Mouse (Mus musculus) T-helper 2 cell (primary cell): ENCODE measurements around the gene Ndufa10.
"Not testable (repeated sequence)": the region's sequence is repeated elsewhere in the genome, so short reads cannot be mapped to it uniquely, and the experiment has no call there.

Experiments
- in situ Hi-C: fragments of 300-600 bp; cut with MboI, MseI; formaldehyde crosslinking; loops from one replicate; pipeline ENCODE4 v1.15.1; 2025; ENCODE audit warnings: high pct_unique_total_duplicates

Gene Ndufa10

GRCm38 (mm10) chr1:92473165-92474041, at the start of gene Ndufa10:
TSS of gene Ndufa10 (minus strand) at chr1:92473860.
- in situ Hi-C loops, result loop anchor here (5.0 to 25.0 kb wide), 2 partner anchors 511 to 941 kb away; no protein-coding TSS in a partner anchor

GRCm38 (mm10) chr1:92521376-92521775, 47.7 kb upstream of the Ndufa10 start:
- in situ Hi-C loops, result no loop called here

- in situ Hi-C loops, result no loop called here
Observed at GRCm38 (mm10) chr1:92519046-92519445, 45.4 kb upstream of the Ndufa10 start.

- in situ Hi-C loops, result no loop called here
Observed at GRCm38 (mm10) chr1:92518561-92518960, 44.9 kb upstream of the Ndufa10 start, which contains the start of gene Olfr1414. TSS of gene Olfr1414 (minus strand) at chr1:92518661.

- in situ Hi-C loops, result no loop called here
Observed at GRCm38 (mm10) chr1:92515390-92515789, 41.7 kb upstream of the Ndufa10 start.

- in situ Hi-C loops, result not testable (repeated sequence)
Observed at GRCm38 (mm10) chr1:92511646-92512045, 38.0 kb upstream of the Ndufa10 start.

GRCm38 (mm10) chr1:92496001-92496400, 22.3 kb upstream of the Ndufa10 start, which contains the start of gene Olfr1415:
TSS of gene Olfr1415 (minus strand) at chr1:92496101.
- in situ Hi-C loops, result no loop called here

GRCm38 (mm10) chr1:92485013-92485412, 11.4 kb upstream of the Ndufa10 start, which contains the start of gene Olfr1416:
TSS of gene Olfr1416 (minus strand) at chr1:92485113.
- in situ Hi-C loops, result no loop called here

- in situ Hi-C loops, result loop anchor here (5.0 to 25.0 kb wide), 2 partner anchors 512 to 942 kb away; no protein-coding TSS in a partner anchor
Observed at GRCm38 (mm10) chr1:92474066-92474578, 462 bp upstream of the Ndufa10 start.

- in situ Hi-C loops, result loop anchor here (25.0 kb wide), 1 partner anchor 507 kb away; no protein-coding TSS in a partner anchor
Observed at GRCm38 (mm10) chr1:92468891-92469290, 4.8 kb downstream of the Ndufa10 start.

GRCm38 (mm10) chr1:92458416-92458815, 15.2 kb downstream of the Ndufa10 start:
- in situ Hi-C loops, result loop anchor here (25.0 kb wide), 1 partner anchor 496 kb away; no protein-coding TSS in a partner anchor

- in situ Hi-C loops, result loop anchor here (25.0 kb wide), 1 partner anchor 495 kb away; no protein-coding TSS in a partner anchor
Observed at GRCm38 (mm10) chr1:92457758-92458157, 15.9 kb downstream of the Ndufa10 start.

GRCm38 (mm10) chr1:92453751-92454445, 19.8 kb downstream of the Ndufa10 start:
- in situ Hi-C loops, result loop anchor here (5.0 to 25.0 kb wide), 2 partner anchors 87 to 492 kb away; no protein-coding TSS in a partner anchor

- in situ Hi-C loops, result no loop called here
Observed at GRCm38 (mm10) chr1:92448293-92448692, 25.4 kb downstream of the Ndufa10 start.

GRCm38 (mm10) chr1:92441453-92442063, 32.1 kb downstream of the Ndufa10 start:
- in situ Hi-C loops, result no loop called here

GRCm38 (mm10) chr1:92440066-92440750, 33.5 kb downstream of the Ndufa10 start:
- in situ Hi-C loops, result no loop called here

GRCm38 (mm10) chr1:92437678-92438271, 35.9 kb downstream of the Ndufa10 start:
- in situ Hi-C loops, result no loop called here

GRCm38 (mm10) chr1:92436831-92437321, 36.8 kb downstream of the Ndufa10 start:
- in situ Hi-C loops, result no loop called here

- in situ Hi-C loops, result no loop called here
Observed at GRCm38 (mm10) chr1:92434986-92435385, 38.7 kb downstream of the Ndufa10 start.

GRCm38 (mm10) chr1:92432791-92433190, 40.9 kb downstream of the Ndufa10 start:
- in situ Hi-C loops, result no loop called here
